Mouse (Mus musculus) CH12.LX (cell line): ENCODE data around the gene Pla2g5. TPM values are rescaled to one million over a fixed set of nuclear protein-coding genes. Genes with fewer than 3 reads are reported as not detected.

Source experiments
- DNase-seq: peaks from one replicate; pipeline ENCODE4 v3.0.0-alpha.2; 2013; ENCODE audit errors: extremely low read depth
- H3K27ac ChIP-seq: 2 replicates; pipeline ENCODE4 v1.5.1; 2012; ENCODE audit warnings: low read depth, mild to moderate bottlenecking, control low read depth, moderate library complexity; ENCODE audit not compliant: insufficient read depth
- H3K27me3 ChIP-seq: replicated peaks from 2 replicates; pipeline ENCODE3; 2012; ENCODE audit warnings: inconsistent platforms
- H3K36me3 ChIP-seq, 2 experiments: replicated peaks in 1 of 2; 2 replicates each; pipeline versions ENCODE3 to v1.6.1; 2012; ENCODE audit warnings: inconsistent platforms in 1 of 2, low read length in 1 of 2, mild to moderate bottlenecking in 1 of 2, mixed read lengths in 1 of 2, moderate library complexity in 1 of 2; ENCODE audit not compliant: control insufficient read depth in 1 of 2, insufficient read depth in 1 of 2
- H3K4me1 ChIP-seq, 2 experiments: 2 replicates each; pipeline ENCODE4 v1.6.1; 2012; ENCODE audit warnings: inconsistent platforms in 1 of 2, moderate library complexity in 1 of 2; ENCODE audit not compliant: insufficient read depth in 2 of 2, control insufficient read depth in 1 of 2
- H3K4me2 ChIP-seq: 2 replicates; pipeline ENCODE4 v1.6.1; 2012; ENCODE audit warnings: low read depth, mild to moderate bottlenecking, control low read depth; ENCODE audit not compliant: poor library complexity, insufficient read depth, severe bottlenecking
- H3K4me3 ChIP-seq, 3 experiments: fragments of 150-350 bp in 1 of 3; sonication (generic) in 1 of 3; replicated peaks in 1 of 3; 2 replicates each; pipeline versions ENCODE3 to v1.5.1; 2011 to 2012; ENCODE audit warnings: low read depth in 2 of 3, low read length in 2 of 3, mild to moderate bottlenecking in 2 of 3, moderate library complexity in 2 of 3, control low read depth in 1 of 3, improper control_type of control experiment in 1 of 3, inconsistent platforms in 1 of 3, mixed read lengths in 1 of 3; ENCODE audit not compliant: poor library complexity in 1 of 3
- H3K79me2 ChIP-seq: replicated peaks from 2 replicates; pipeline ENCODE4 v1.6.1; 2012; ENCODE audit warnings: mild to moderate bottlenecking, moderate library complexity; ENCODE audit not compliant: control insufficient read depth, poor library complexity, insufficient read depth, severe bottlenecking; ENCODE audit errors: extremely low read depth
- H3K9ac ChIP-seq: 2 replicates; pipeline ENCODE4 v1.6.1; 2012; ENCODE audit warnings: low read depth, mild to moderate bottlenecking, control low read depth, moderate library complexity; ENCODE audit not compliant: insufficient read depth
- H3K9me3 ChIP-seq: replicated peaks from 2 replicates; pipeline ENCODE3; 2012; ENCODE audit warnings: low read length, inconsistent platforms, mixed read lengths
- BHLHE40 ChIP-seq: IDR thresholded peaks from 2 replicates; pipeline ENCODE4 v1.6.1; 2011; ENCODE audit warnings: mild to moderate bottlenecking, low read depth, low read length, improper control_type of control experiment
- CHD1 ChIP-seq: IDR thresholded peaks from 2 replicates; pipeline ENCODE4 v1.6.1; 2012; ENCODE audit warnings: low read depth, low read length, improper control_type of control experiment, inconsistent platforms
- E2F4 ChIP-seq: IDR thresholded peaks from 2 replicates; pipeline ENCODE4 v1.6.1; 2011; ENCODE audit warnings: low read depth, low read length, improper control_type of control experiment; ENCODE audit not compliant: insufficient replicate concordance
- EP300 ChIP-seq: IDR thresholded peaks from 2 replicates; pipeline ENCODE4 v1.6.1; 2011; ENCODE audit warnings: low read length, improper control_type of control experiment
- GABPA ChIP-seq: IDR thresholded peaks from 2 replicates; pipeline ENCODE4 v1.6.1; 2012; ENCODE audit warnings: low read depth, low read length, improper control_type of control experiment, inconsistent platforms; ENCODE audit not compliant: insufficient replicate concordance
- JUN ChIP-seq: IDR thresholded peaks from 2 replicates; pipeline ENCODE4 v1.6.1; 2011; ENCODE audit warnings: low read depth, mild to moderate bottlenecking, low read length, improper control_type of control experiment, moderate library complexity; ENCODE audit not compliant: insufficient read depth
- JUND ChIP-seq: conservative IDR thresholded peaks from 2 replicates; pipeline ENCODE4 v1.6.1; 2011; ENCODE audit warnings: low read depth, low read length, improper control_type of control experiment
- KAT2A ChIP-seq: IDR thresholded peaks from 2 replicates; pipeline ENCODE4 v1.6.1; 2012; ENCODE audit warnings: low read length, improper control_type of control experiment, inconsistent platforms; ENCODE audit not compliant: insufficient replicate concordance
- MAFK ChIP-seq: IDR thresholded peaks from 2 replicates; pipeline ENCODE4 v1.6.1; 2011; ENCODE audit warnings: low read length, improper control_type of control experiment; ENCODE audit not compliant: insufficient replicate concordance
- MAZ ChIP-seq: IDR thresholded peaks from 2 replicates; pipeline ENCODE4 v1.6.1; 2012; ENCODE audit warnings: low read depth, mild to moderate bottlenecking, inconsistent platforms, low read length, improper control_type of control experiment, moderate library complexity
- MEF2A ChIP-seq: IDR thresholded peaks from 2 replicates; pipeline ENCODE4 v1.6.1; 2014; ENCODE audit warnings: low read depth, mild to moderate bottlenecking, inconsistent platforms, low read length, improper control_type of control experiment, borderline replicate concordance
- MYC ChIP-seq: IDR thresholded peaks from 2 replicates; pipeline ENCODE4 v1.6.1; 2011; ENCODE audit warnings: low read depth, mild to moderate bottlenecking, improper control_type of control experiment, low read length
- NELFE ChIP-seq: IDR thresholded peaks from 2 replicates; pipeline ENCODE4 v1.6.1; 2011; ENCODE audit warnings: low read depth, low read length, improper control_type of control experiment
- PAX5 ChIP-seq: IDR thresholded peaks from 2 replicates; pipeline ENCODE4 v1.6.1; 2012; ENCODE audit warnings: low read length, inconsistent platforms, mixed read lengths
- POLR2A ChIP-seq: IDR thresholded peaks from 2 replicates; pipeline ENCODE4 v1.6.1; 2011; ENCODE audit warnings: low read depth, mild to moderate bottlenecking, improper control_type of control experiment, low read length
- RCOR1 ChIP-seq: conservative IDR thresholded peaks from 2 replicates; pipeline ENCODE4 v1.6.1; 2012; ENCODE audit warnings: low read depth, mild to moderate bottlenecking, inconsistent platforms, low read length, improper control_type of control experiment
- TBP ChIP-seq: conservative IDR thresholded peaks from 2 replicates; pipeline ENCODE4 v1.6.1; 2011; ENCODE audit warnings: low read depth, low read length, improper control_type of control experiment
- TCF12 ChIP-seq: IDR thresholded peaks from 2 replicates; pipeline ENCODE4 v1.6.1; 2014; ENCODE audit warnings: low read depth, mild to moderate bottlenecking, inconsistent platforms, low read length, improper control_type of control experiment
- UBTF ChIP-seq: IDR thresholded peaks from 2 replicates; pipeline ENCODE4 v1.6.1; 2012; ENCODE audit warnings: low read depth, mild to moderate bottlenecking, inconsistent platforms, low read length, improper control_type of control experiment, moderate library complexity
- USF2 ChIP-seq: conservative IDR thresholded peaks from 2 replicates; pipeline ENCODE4 v1.6.1; 2011; ENCODE audit warnings: low read depth, low read length, improper control_type of control experiment
- ZC3H11A ChIP-seq: IDR thresholded peaks from 2 replicates; pipeline ENCODE4 v1.6.1; 2012; ENCODE audit warnings: low read depth, mild to moderate bottlenecking, inconsistent platforms, low read length, improper control_type of control experiment
- ZMIZ1 ChIP-seq: IDR thresholded peaks from 2 replicates; pipeline ENCODE4 v1.6.1; 2012; ENCODE audit warnings: low read depth, mild to moderate bottlenecking, inconsistent platforms, low read length, improper control_type of control experiment
- dilution Hi-C: fragments of 300-500 bp; cut with MboI; formaldehyde crosslinking; loops from 2 replicates; pipeline ENCODE4 v1.14.3; 2020; ENCODE audit warnings: low sequenced_read_pairs; ENCODE audit not compliant: extremely low pct_unique_long_range_greater_than_20kb, extremely low pct_ligation_motif_present
- in situ Hi-C: fragments of 300-500 bp; cut with MboI; formaldehyde crosslinking; loops from 3 replicates; pipeline ENCODE4 v1.14.3; 2019; ENCODE audit warnings: low sequenced_read_pairs, low pct_ligation_motif_present, low pct_unique_long_range_greater_than_20kb, mixed read lengths
- polyA plus RNA-seq: library from polyadenylated mRNA; unstranded; fragments of >175 nt; gene quantifications from 2 replicates; pipeline ENCODE4 v1.2.1, GENCODE M21; 2012; ENCODE audit warnings: low read depth; ENCODE audit not compliant: insufficient read length
- total RNA-seq, 2 experiments: library from RNA; depleted of rRNA; stranded (reverse); fragments of 300-350 nt in 1 of 2; fragments of >200 nt in 1 of 2; gene quantifications; 2 replicates each; pipeline ENCODE4 v1.2.3; 2012 to 2014

Pla2g5 gene
- total and polyA plus RNA-seq, 3 experiments: 0.53 to 0.68 TPM; not detected in 1

DNA sequence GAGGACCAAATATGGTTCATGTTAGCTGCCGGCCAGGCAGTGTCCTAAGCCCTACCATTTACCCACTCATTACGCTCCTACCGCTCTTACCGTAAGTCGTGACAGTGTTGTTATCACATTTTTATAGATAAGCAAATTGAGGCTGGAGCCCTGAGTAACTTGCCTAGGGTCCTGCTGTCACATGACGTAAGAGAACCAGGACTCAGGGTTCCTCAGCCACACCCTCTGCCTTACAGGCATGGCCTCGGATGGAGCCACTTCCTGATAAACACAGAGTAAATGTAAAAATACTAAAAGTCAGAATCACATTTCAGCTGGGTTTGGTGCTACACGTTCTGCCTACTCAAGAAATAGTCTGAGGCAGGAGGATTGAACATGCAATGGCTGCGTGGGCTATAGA, 108.8 kb downstream of the Pla2g5 start:
- H3K79me2 ChIP-seq: no peaks in the 10 kb centered on the region
- no peak for DNase-seq
- H3K4me1 ChIP-seq: no peaks in the 10 kb centered on the region; a peak in 1 of 4 replicates
- H3K4me3 ChIP-seq: no peak overlapping the region
- H3K27me3 ChIP-seq: peaks cover 72% of the 10 kb centered on the region
- no peak overlapping the region for H3K9ac ChIP-seq
- TF ChIP-seq ZC3H11A: no peak
- TF ChIP-seq MAZ: no peak
- no peak for TF ChIP-seq KAT2A
- TF ChIP-seq NELFE: no peak
- TF ChIP-seq, all 38 proteins: peak for 0
- Histone ChIP-seq H3K4me2 (no peak overlapping the region), H3K9me3 (peaks cover 8% of the 10 kb centered on the region), H3K27ac (no peak overlapping the region), H3K36me3 (no peaks in the 10 kb centered on the region)
- in situ Hi-C loops: no loop called here
- dilution Hi-C loops: no loop called here

DNA sequence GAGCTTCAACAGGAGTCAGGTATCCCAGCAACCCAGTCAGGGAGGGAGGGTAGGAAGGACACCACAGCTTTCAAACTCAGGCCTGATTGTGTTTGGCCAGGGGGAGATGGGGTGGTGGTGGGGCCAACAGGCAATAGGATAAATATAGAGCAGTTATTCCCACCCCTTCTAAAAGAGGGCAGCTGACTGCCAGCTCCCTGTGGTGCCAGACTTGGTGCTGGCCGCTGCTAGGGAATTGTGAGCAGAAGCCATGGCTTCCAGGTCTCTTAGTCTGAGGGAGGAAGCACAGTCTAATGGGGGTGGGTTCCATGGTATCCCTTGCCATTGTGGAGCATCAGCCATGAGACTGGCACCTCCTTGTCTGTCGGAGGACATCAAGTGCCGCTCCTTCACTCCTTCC, 109.7 kb downstream of the Pla2g5 start:
- Histone ChIP-seq H3K27me3 (peaks cover 73% of the 10 kb centered on the region), H3K9ac (no peak overlapping the region), H3K9me3 (peaks cover 8% of the 10 kb centered on the region), H3K4me3 (no peak overlapping the region), H3K4me2 (no peak overlapping the region), H3K79me2 (no peaks in the 10 kb centered on the region), H3K4me1 (no peaks in the 10 kb centered on the region; a peak in 1 of 4 replicates), H3K36me3 (no peaks in the 10 kb centered on the region), H3K27ac (no peak overlapping the region)
- DNase-seq: no peak
- in situ Hi-C loops: no loop called here
- dilution Hi-C loops: no loop called here
- TF ChIP-seq RCOR1: no peak
- no peak for TF ChIP-seq PAX5
- no peak for TF ChIP-seq MAFK
- no peak for TF ChIP-seq EP300
- no peak for TF ChIP-seq JUND
- no peak for TF ChIP-seq TBP
- no peak for TF ChIP-seq ZC3H11A
- no peak for TF ChIP-seq ZMIZ1
- TF ChIP-seq TCF12: no peak
- TF ChIP-seq GABPA: no peak
- no peak for TF ChIP-seq BHLHE40
- no peak for TF ChIP-seq MYC
- no peak for TF ChIP-seq JUN
- no peak for TF ChIP-seq UBTF
- no peak for TF ChIP-seq E2F4
- no peak for TF ChIP-seq CHD1
- no peak for TF ChIP-seq MEF2A
- TF ChIP-seq KAT2A: no peak
- no peak for TF ChIP-seq USF2
- no peak for TF ChIP-seq POLR2A
